Mouse (Mus musculus): ENCODE measurements around the gene Fam172a. TPM values are rescaled to one million over a fixed set of nuclear protein-coding genes. Genes with fewer than 3 reads are reported as not detected.
"Not testable (repeated sequence)": the region's sequence is repeated elsewhere in the genome, so short reads cannot be mapped to it uniquely, and the experiment has no call there.

The Fam172a gene
- total RNA-seq (2021): 21.0 and 29.0 TPM in 2 replicates
- long read RNA-seq, partial matches to known transcripts: 1 of 12 reads
- long read RNA-seq, other reads (novel, unspliced or antisense): 7 of 12 reads

- not testable (repeated sequence) for DNase-seq
Measured at GRCm38 (mm10) chr13:77701733-77702132, at the start of gene Fam172a. TSS of gene Fam172a (plus strand) at chr13:77702033.

- no peak for DNase-seq
Measured at GRCm38 (mm10) chr13:77688651-77689050, 13.2 kb upstream of the Fam172a start.

- DNase-seq: peak; percentile 91
Measured at GRCm38 (mm10) chr13:77708514-77709013, 6.7 kb downstream of the Fam172a start.

DNA sequence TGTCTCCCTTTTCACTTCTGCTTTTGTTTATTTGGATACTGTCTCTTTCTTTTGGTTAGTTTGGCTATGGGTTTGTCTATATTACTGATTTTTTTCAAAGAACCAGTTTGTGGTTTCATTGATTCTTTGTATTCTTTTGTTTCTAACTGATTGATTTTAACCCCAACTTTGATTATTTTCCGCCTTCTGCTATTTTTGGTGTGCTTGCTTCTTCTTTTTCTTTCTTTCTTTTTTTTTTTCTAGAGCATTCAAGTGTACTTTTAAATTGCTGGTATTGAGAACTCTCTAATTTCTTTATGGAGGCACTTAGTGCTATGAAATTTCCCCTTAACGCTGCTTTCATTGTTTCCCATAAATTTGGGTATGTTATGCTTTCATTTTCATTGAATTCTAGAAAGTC lies 15.7 kb downstream of the Fam172a start:
- DNase-seq: no peak

DNA sequence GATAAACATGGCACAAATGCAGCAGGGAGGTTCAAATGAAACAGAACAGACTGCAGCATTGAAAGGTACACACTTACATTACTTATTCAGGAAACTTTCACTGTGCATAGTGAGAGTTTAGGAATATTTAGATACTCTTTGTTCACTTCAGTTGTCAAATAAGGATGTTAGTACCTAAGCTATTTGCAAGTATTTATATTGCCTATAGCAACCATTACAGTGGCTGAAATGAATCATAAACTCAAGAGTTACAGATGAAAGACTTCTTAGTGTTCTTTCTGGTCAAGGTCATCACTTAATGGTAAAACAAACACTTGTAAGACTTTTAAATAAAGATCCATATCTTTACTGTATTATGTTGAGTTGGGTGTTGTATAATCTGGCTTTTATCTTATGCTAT lies 41.0 kb downstream of the Fam172a start:
- no peak for DNase-seq

GRCm38 (mm10) chr13:77777606-77778005 lies 75.8 kb downstream of the Fam172a start:
- DNase-seq: no peak

DNA sequence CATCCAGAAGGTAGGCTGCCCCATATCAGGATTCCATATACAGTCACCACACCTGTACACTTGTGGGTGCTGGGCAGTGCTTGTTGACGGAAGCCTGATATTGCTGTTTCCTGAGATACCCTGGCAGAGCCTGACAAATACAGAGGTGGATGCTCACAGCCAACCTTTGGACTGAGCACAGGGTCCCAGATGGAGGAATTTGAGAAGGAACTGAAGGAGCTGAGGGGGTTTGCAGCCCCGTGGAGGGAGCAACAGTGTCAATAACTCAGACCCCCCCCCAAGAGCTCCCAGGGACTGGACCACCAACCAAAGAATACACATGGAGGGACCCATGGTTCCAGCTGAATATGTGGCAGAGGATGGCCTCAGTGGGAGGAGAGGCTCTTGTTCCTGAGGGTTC lies 105.5 kb downstream of the Fam172a start:
- not testable (repeated sequence) for DNase-seq

DNA sequence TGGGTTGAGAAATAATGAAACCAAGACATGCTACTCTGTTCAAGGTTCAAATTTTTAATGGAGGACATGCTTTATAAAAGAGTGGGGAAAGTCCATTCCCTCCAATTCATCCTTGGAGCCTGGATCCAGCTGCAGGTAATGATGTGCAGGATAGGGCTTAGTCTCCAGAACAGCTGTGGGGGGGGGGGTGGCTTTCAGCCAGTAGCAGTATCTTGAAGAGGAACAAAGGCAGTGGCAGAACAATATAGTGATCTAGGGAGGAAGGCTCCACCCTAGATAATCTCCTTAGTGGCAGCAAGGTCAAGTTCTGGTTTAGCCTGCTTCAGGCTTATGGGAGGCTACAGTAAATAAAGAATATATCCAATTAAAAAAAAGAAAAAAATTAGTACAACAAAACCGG lies 108.6 kb downstream of the Fam172a start:
- no peak for DNase-seq

- DNase-seq: no peak
Measured at GRCm38 (mm10) chr13:77826138-77826537, 124.3 kb downstream of the Fam172a start.

DNA sequence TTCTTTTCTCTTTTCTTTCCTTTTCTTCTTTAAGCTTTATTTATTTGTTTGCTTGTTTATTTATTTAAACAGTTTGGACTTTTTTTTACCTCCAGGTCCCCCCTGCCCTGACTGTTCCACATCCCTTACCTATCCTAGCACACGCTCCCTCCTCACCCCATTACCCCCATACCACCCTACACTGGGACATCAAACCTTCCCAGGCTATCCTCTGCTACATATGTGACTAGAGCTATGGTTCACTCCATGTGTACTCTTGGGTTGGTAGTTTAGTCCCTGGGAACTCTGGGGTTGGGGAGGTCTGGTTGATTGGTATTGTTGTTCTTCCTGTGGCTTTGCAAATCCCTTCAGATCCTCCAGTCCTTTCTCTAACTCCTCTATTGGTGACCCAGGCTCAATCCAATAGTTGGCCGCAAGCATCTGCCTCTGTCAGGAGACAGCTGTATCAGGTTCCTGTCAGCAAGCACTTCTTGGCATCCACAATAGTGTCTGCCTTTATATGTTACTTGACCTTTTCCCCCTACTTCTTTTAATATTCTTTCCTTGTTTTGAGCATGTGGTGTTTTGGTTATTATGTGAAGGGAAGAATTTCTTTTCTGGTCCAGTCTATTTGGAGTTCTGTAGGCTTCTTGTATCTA lies 141.3 kb downstream of the Fam172a start:
- no peak for DNase-seq

DNA sequence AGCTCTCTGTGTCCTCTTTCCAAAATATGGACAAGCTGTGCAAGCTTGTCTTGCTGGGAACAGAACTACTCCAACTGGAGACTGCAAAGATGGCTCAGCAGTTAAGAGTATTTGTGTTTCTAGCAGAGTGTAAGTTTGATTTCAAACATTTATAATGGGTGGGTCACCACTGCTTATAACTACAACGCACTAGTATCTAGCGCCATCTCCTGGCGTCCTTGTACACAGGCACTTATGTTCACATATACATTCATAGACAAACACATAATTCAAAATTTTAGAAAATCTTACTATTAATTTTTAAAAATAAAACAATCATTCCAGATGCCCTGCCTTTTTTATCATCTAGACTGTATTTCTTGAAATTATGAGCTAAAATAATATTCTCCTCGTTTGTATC lies 147.0 kb downstream of the Fam172a start:
- no peak for DNase-seq

DNA sequence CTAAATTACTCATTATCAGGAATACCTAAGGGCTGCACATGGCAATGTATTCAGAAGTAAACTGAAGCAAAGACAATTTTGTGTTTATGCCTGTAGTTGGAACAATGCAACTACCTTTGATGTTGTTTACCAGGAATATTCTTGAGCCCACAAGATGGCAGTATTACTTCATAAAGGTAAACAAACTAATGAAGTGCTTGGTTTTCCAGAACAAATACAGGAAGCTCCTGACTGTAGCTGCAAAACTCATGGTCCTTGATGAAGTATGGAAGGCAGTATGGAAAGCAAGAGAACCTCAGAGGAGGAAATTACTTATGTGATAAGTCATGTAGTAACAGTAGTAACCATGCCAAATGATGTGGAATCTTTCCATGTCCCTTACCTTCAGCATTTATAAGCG lies 163.0 kb downstream of the Fam172a start:
- DNase-seq: no peak

- no peak for DNase-seq
Measured at GRCm38 (mm10) chr13:77868314-77868713, 166.5 kb downstream of the Fam172a start.

DNA sequence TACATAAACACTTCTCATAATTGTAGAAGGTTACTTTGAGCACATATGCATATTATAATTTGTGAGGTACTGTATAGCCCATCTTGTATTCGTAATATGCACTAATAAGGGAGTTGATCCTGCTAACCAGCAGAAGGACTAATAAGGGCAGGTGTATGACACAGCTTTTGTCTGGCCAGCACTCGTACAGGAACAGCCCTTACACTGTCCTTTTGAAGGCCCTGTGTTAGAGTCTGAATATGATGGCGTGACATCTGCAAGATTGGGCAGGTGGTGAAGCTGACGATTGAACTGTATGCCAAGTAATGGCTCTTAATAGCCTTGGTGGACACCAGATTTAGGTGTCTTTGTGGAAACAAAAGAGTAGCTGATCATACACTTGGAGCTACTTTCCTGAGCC lies 176.3 kb downstream of the Fam172a start:
- DNase-seq: no peak

DNA sequence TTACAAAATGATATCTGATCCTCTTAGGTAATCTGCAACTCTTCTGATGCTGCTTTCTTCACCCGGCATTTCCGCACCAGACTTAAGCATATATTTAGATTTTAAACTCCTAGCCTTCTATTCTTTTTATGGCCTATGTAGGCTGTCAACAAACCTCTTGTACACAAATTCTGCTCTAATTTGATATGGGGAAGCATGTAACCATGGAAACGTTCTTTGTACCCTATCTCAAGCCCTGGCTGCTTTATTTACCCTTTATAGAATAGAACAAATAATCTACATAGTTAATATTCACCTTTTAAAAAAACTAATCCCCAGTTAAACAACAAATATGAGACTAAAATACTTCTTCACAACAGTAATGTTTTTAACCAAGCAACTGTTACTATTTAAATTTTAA lies 176.7 kb downstream of the Fam172a start:
- DNase-seq: no peak

DNA sequence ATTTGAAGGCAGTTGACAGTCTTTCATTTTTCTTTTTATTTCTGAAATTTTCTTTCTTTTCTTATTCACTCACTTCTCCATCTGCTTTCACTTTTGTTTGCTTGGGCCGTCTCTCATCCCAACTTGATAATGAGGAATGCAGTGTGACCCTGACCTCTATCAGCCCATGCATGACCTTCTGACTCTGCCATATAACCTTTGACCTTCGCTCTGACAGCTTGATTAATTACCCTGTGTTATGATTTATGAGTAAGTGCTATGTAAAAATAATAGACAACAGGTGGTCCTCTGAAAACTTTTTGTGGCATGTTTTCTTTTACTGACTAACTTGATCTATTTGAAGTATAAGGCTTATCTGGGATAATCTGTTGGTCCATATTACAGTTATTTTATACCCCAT lies 195.8 kb downstream of the Fam172a start:
- DNase-seq: no peak

DNA sequence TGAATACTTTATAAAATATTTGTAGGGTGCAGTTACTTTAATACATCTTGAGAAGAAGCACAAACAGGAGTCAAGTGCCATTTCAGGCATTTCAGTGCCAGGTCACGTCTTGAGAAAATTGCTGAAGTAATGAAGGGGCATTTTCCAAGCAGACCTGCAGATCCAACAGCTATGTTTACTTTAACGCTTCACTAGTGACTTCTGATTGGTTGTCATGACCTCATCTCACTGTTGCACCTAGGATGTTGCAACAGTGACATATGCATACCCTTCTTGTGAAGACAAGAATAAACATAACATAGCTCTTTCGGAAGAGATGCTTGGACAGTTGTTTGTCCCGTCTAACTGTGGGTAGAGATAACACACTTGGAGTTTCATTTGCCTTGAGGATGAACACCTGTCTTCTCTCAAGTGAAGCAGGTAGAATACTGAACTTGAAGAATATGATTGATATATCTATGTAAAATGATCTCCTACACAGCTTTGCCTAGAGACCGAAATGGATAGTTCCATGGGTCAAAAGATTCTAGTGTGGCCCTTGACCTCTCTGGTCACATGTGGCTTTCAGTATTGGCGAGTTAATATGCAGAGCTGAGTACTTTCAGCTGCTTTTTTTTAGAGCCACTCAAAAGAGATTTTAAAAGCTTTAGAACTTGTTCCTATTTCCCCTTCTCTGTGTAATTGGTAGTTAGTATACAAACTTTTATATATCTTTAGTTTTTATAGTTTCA lies 196.4 kb downstream of the Fam172a start:
- no peak for DNase-seq

- DNase-seq: no peak
Measured at GRCm38 (mm10) chr13:77899725-77900124, 197.9 kb downstream of the Fam172a start.

DNA sequence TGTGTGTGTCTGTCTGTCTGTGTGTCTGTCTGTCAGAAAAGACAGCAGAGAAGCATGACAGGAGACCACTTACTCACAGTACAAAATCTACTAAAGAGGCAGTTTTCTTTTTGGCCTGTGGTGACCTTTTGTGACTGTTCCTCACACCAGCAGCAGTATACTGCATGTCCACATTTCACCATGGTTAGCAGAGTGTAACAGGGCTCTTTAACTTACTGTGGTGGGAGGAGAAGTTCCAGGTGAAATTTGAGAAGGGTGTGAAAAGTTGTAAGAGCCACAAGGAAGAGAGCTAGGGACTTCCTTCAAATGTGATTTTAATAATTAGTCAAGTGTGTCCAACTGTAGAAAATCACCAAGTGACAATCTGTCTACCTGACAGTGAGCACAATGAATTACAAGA lies 199.0 kb downstream of the Fam172a start:
- DNase-seq: no peak

DNA sequence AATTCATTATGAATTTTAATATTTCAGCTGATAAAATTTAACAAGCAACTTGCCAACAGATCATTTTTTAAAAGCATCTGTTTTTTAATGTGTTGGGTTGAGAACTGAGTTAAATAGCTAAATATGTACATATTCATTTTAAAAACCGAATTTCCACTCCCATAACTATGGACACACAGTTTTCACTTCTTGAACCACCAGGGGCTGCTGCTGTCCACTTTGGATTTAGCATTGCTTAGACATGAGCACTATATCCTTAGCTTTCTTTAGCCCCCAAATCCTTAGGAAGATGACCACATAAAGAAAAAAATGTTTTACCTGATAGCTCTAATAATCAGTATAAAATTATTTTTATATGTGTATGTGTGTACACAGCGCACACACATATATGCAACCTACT lies 207.4 kb downstream of the Fam172a start:
- no peak for DNase-seq

- DNase-seq: no peak
Measured at GRCm38 (mm10) chr13:77922834-77923233, 221.0 kb downstream of the Fam172a start.

GRCm38 (mm10) chr13:77957611-77958010 lies 255.8 kb downstream of the Fam172a start:
- no peak for DNase-seq

GRCm38 (mm10) chr13:77959493-77960272 lies 257.9 kb downstream of the Fam172a start:
- no peak for DNase-seq

All from adrenal gland, postnatal 25 days (tissue).